14 mouse cellular contexts compared by ENCODE assay signal in genomic region chr16:42369346-42369745, GRCm38 (mm10). TPM values are rescaled to one million over a fixed set of nuclear protein-coding genes. Genes with fewer than 3 reads are reported as not detected.
"Had no signal": no experiment of that assay in that cellular context is flagged by ENCODE, and none has a peak within 500 bp of the region (broad histone marks: within the 10 kb centered on the region; RNA-seq: fewer than 3 reads in every experiment).

No protein-coding gene starts in this region.

- H3K36me3 ChIP-seq: limb, embryonic 15.5 days; liver, embryonic 12.5 days; neural tube, embryonic 15.5 days had no signal

- H3K27ac ChIP-seq: kidney, postnatal 0 days; limb, embryonic 15.5 days; liver, embryonic 12.5 days; macrophage had no signal

- ATAC-seq: liver, embryonic 12.5 days had no signal

- H3K4me2 ChIP-seq: limb, embryonic 15.5 days; liver, embryonic 12.5 days; lung, embryonic 14.5 days; neural tube, embryonic 15.5 days had no signal

- DNase-seq: kidney, adult 8-10 months; kidney, postnatal 36 days; lung, embryonic 14.5 days; lung, postnatal 14 days; right cerebral cortex, adult 18-20 months; right cerebral cortex, postnatal 25 days; thymus, postnatal 4 days had no signal

- H3K9ac ChIP-seq: limb, embryonic 15.5 days; liver, embryonic 12.5 days; lung, embryonic 14.5 days; neural tube, embryonic 15.5 days had no signal

- H3K9me3 ChIP-seq: limb, embryonic 15.5 days; liver, embryonic 12.5 days; neural tube, embryonic 15.5 days had no signal

- H3K4me1 ChIP-seq: limb, embryonic 15.5 days; liver, embryonic 12.5 days had no signal

- H3K4me3 ChIP-seq: limb, embryonic 15.5 days; liver, embryonic 12.5 days; megakaryocyte, embryonic 14.5 days; myocyte; neural tube, embryonic 15.5 days had no signal

- H3K27me3 ChIP-seq: limb, embryonic 15.5 days; liver, embryonic 12.5 days; megakaryocyte, embryonic 14.5 days; neural tube, embryonic 15.5 days had no signal

RNA-seq across cellular contexts. Expression of gene Gap43, which starts 28.9 kb away (rescaled TPM):
- polyA plus RNA-seq: macrophage had no signal
